Mouse (Mus musculus): Measurements from ENCODE around the gene Cblb.

Cblb gene

GRCm38 (mm10) chr16:52031091-52031689, at the start of gene Cblb:
Cblb (plus strand) TSS chr16:52031225.
- peak; percentile 97 for DNase-seq (ENCODE audit: low read depth, low spot score)

- DNase-seq (ENCODE audit: low read depth, low spot score) = no peak
These were observed 45.6 kb upstream of the Cblb start for GRCm38 (mm10) chr16:51985436-51985835.

- no peak for DNase-seq (ENCODE audit: low read depth, low spot score)
These were observed 44.8 kb upstream of the Cblb start for GRCm38 (mm10) chr16:51986207-51986606.

GRCm38 (mm10) chr16:51987085-51987620, 43.9 kb upstream of the Cblb start:
- no peak for DNase-seq (ENCODE audit: low read depth, low spot score)

- DNase-seq (ENCODE audit: low read depth, low spot score) = no peak
These were observed 43.0 kb upstream of the Cblb start for GRCm38 (mm10) chr16:51988027-51988426.

- peak; percentile 60 for DNase-seq (ENCODE audit: low read depth, low spot score)
These were observed 41.8 kb upstream of the Cblb start for GRCm38 (mm10) chr16:51989259-51989658.

- no peak for DNase-seq (ENCODE audit: low read depth, low spot score)
These were observed 31.0 kb upstream of the Cblb start for GRCm38 (mm10) chr16:52000043-52000442.

- DNase-seq (ENCODE audit: low read depth, low spot score) = no peak
These were observed 30.2 kb upstream of the Cblb start for GRCm38 (mm10) chr16:52000801-52001200.

GRCm38 (mm10) chr16:52007006-52007405, 24.0 kb upstream of the Cblb start:
- peak; percentile 37 for DNase-seq (ENCODE audit: low read depth, low spot score)

GRCm38 (mm10) chr16:52008471-52008870, 22.6 kb upstream of the Cblb start:
- no peak for DNase-seq (ENCODE audit: low read depth, low spot score)

- DNase-seq (ENCODE audit: low read depth, low spot score) = no peak
These were observed 21.6 kb upstream of the Cblb start for GRCm38 (mm10) chr16:52009421-52009820.

GRCm38 (mm10) chr16:52012984-52013383, 18.0 kb upstream of the Cblb start:
- no peak for DNase-seq (ENCODE audit: low read depth, low spot score)

- no peak for DNase-seq (ENCODE audit: low read depth, low spot score)
These were observed 17.2 kb upstream of the Cblb start for GRCm38 (mm10) chr16:52013812-52014211.

- no peak for DNase-seq (ENCODE audit: low read depth, low spot score)
These were observed 7.6 kb upstream of the Cblb start for GRCm38 (mm10) chr16:52023417-52023816.

GRCm38 (mm10) chr16:52027326-52027725, 3.7 kb upstream of the Cblb start:
- DNase-seq (ENCODE audit: low read depth, low spot score) = no peak

- no peak for DNase-seq (ENCODE audit: low read depth, low spot score)
These were observed 2.0 kb upstream of the Cblb start for GRCm38 (mm10) chr16:52029001-52029400.

- DNase-seq (ENCODE audit: low read depth, low spot score) = peak; percentile 59
These were observed 757 bp downstream of the Cblb start for GRCm38 (mm10) chr16:52031712-52032251.

- DNase-seq (ENCODE audit: low read depth, low spot score) = peak; percentile 52
These were observed 1.6 kb downstream of the Cblb start for GRCm38 (mm10) chr16:52032376-52033330.

- peak; percentile 43 for DNase-seq (ENCODE audit: low read depth, low spot score)
These were observed 2.6 kb downstream of the Cblb start for GRCm38 (mm10) chr16:52033381-52034315.

GRCm38 (mm10) chr16:52034356-52034755, 3.3 kb downstream of the Cblb start:
- DNase-seq (ENCODE audit: low read depth, low spot score) = no peak

- DNase-seq (ENCODE audit: low read depth, low spot score) = no peak
These were observed 5.3 kb downstream of the Cblb start for GRCm38 (mm10) chr16:52036295-52036694.

Data from CD4-positive, CD25-positive, alpha-beta regulatory T cell, adult 2 months (primary cell).